Mouse (Mus musculus): ENCODE measurements around the gene Mthfs.

Gene Mthfs

GRCm38 (mm10) chr9:89374650-89375049 lies 164.2 kb downstream of the Mthfs start:
- in situ Hi-C loops (cut with MboI, MseI), result no loop called here

DNA sequence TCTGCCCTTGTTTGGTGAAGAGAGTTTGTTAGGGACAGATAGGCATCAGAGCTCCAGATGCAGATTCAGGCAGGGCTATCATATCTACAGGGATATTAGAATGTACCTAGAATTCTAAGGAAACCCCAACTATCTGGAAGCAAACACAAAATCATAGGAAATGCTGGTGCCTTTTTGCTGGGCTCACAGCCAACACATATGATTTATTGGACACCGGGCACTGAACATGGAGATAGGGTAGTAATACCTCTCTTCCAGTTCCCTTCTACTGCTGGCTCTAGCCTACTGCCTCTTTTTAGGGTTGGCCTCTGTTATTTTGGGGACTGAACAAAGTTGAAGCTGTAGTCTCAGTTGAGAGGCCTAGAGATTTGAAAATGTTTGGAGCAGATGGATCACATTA lies 192.6 kb downstream of the Mthfs start:
- in situ Hi-C loops (cut with MboI, MseI), result loop anchor here in 1 of 2 experiments (10.0 kb wide), 1 partner anchor 1532 kb away; no protein-coding TSS in a partner anchor
